Mouse (Mus musculus): ENCODE results near the gene Amacr. TPM values are rescaled to one million over a fixed set of nuclear protein-coding genes. Genes with fewer than 3 reads are reported as not detected.

The Amacr gene
- 3.1 and 5.6 TPM in 2 replicates for polyA plus RNA-seq (2012; rRNA removed)

DNA sequence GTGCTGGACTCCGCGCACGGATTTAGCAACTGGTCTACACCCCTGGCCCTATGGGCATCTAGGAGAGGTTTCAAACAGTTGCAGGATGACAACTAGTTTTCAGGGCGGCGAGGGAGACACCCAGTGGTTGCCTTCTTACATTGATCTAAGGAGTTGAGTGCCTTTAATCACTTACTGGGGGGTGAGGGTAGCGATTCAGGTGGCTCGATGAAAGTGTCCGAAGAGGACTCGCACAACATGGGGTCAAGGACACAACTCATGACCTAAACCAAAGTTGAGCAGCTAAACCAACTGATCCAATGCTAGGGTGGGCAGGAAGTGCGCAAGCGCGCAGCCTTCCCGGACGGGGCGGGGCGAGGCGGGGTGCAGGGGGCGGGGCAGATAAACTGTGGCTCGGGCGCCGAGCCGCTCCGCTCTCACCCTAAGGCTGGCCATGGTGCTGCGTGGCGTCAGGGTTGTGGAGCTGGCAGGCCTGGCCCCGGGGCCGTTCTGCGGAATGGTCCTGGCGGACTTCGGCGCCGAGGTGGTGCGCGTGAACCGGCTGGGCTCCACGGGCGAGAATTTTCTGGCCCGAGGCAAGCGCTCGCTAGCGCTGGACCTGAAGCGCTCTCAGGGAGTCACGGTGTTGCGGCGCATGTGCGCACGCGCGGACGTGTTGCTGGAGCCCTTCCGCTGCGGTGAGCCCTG lies at the start of gene Amacr:
Gene Amacr, plus strand, starts transcription at position 380 of the 687 bp plus-strand sequence.
- peak; percentile 84 for DNase-seq
- Histone ChIP-seq H3K27me3 (ENCODE audit: control insufficient read depth, insufficient read depth, low read length) (no peaks in the 10 kb centered on the region), H3K4me3 (ENCODE audit: control insufficient read depth, insufficient read depth, low read length) (peak within 1 kb of the TSS; percentile 56), H3K4me1 (replicated peaks; ENCODE audit: control insufficient read depth, insufficient read depth, low read length) (no peaks in the 10 kb centered on the region; the same call in 1 of the 2 replicates), H3K36me3 (ENCODE audit: control insufficient read depth, insufficient read depth, low read length) (no peaks in the 10 kb centered on the region), H3K27ac (ENCODE audit: control insufficient read depth, insufficient read depth, low read length) (no peak within 1 kb of the TSS)
- TF ChIP-seq POLR2A (IDR thresholded peaks at IDR 0.05; ENCODE audit: control insufficient read depth, extremely low read depth, insufficient read depth, low read length, poor library complexity): peak; percentile 49; the same call in 1 of the 2 replicates
- 0 out of 2 replicates have a peak, but pooled peaks have one; percentile 44 for TF ChIP-seq CTCF (IDR thresholded peaks at IDR 0.05; ENCODE audit: borderline replicate concordance, control insufficient read depth, extremely low read depth, insufficient read depth, low read length, poor library complexity)
- WGBS: under 1% methylated on average over 52 of the region's 52 CpGs

- TF ChIP-seq CTCF (IDR thresholded peaks at IDR 0.05; ENCODE audit: borderline replicate concordance, control insufficient read depth, extremely low read depth, insufficient read depth, low read length, poor library complexity): no peak
- no peak for TF ChIP-seq POLR2A (IDR thresholded peaks at IDR 0.05; ENCODE audit: control insufficient read depth, extremely low read depth, insufficient read depth, low read length, poor library complexity)
- H3K4me1 ChIP-seq (replicated peaks; ENCODE audit: control insufficient read depth, insufficient read depth, low read length): no peaks in the 10 kb centered on the region
- no peak overlapping the region for H3K27ac ChIP-seq (ENCODE audit: control insufficient read depth, insufficient read depth, low read length)
- no peak overlapping the region for H3K4me3 ChIP-seq (ENCODE audit: control insufficient read depth, insufficient read depth, low read length)
- 9% methylated on average over 1 of the region's 1 CpGs for WGBS
- H3K36me3 ChIP-seq (ENCODE audit: control insufficient read depth, insufficient read depth, low read length): no peaks in the 10 kb centered on the region
- no peak for DNase-seq
- no peaks in the 10 kb centered on the region for H3K27me3 ChIP-seq (ENCODE audit: control insufficient read depth, insufficient read depth, low read length)
Measured at GRCm38 (mm10) chr15:10933930-10934329, 47.6 kb upstream of the Amacr start.

DNA sequence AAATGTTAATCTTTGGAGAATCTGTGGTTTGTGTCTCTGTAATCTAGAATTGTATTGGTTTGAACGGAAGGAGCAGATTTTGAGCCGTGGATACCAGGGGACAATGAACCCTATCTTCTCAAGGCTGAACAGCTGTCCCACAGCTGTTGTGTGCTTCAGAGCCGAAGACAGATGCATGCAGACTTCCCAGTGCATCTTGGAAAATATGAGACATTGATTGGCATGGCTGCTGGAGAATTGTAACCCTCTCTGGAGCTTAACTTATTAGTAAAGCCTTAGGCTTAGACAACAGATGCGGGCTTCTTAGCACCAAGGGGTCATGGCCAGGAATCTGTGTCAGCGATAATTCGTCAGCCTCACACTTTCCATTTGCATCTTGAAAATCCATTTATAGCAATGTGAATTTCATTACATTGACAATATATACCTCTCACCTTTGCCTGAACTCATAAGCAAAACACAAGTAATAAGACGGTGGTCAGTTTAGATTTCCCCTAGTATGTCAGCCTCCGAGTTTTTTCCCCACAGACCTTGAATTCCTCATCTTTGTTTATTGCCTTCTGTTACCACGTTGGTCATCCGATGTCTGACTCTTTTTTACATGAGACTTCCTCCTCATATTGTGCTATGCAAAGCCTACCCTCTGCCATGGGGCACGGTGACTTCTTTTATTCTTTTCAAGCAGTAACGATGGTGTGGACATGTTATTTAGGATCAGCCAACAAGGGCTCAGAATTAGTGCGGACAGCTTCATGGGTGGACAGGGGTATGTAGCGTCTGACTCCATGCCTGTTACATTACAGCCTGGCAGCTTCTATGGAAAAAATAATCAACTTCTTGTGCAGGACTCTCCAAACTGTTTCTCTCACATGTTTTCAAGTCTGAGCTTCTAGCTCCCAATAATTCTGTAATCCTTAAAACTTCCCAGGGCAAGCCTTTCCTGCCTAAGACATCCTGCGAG lies 41.1 kb upstream of the Amacr start:
- DNase-seq: no peak
- H3K4me3 ChIP-seq (ENCODE audit: control insufficient read depth, insufficient read depth, low read length): no peak overlapping the region
- no peaks in the 10 kb centered on the region for H3K27me3 ChIP-seq (ENCODE audit: control insufficient read depth, insufficient read depth, low read length)
- H3K36me3 ChIP-seq (ENCODE audit: control insufficient read depth, insufficient read depth, low read length): no peaks in the 10 kb centered on the region
- 90% methylated on average over 15 of the region's 15 CpGs for WGBS
- H3K27ac ChIP-seq (ENCODE audit: control insufficient read depth, insufficient read depth, low read length): no peak overlapping the region
- no peak for TF ChIP-seq POLR2A (IDR thresholded peaks at IDR 0.05; ENCODE audit: control insufficient read depth, extremely low read depth, insufficient read depth, low read length, poor library complexity)
- no peaks in the 10 kb centered on the region for H3K4me1 ChIP-seq (replicated peaks; ENCODE audit: control insufficient read depth, insufficient read depth, low read length)

GRCm38 (mm10) chr15:10941901-10942300 lies 39.7 kb upstream of the Amacr start:
- 92% methylated on average over 6 of the region's 6 CpGs for WGBS
- no peak overlapping the region for H3K27ac ChIP-seq (ENCODE audit: control insufficient read depth, insufficient read depth, low read length)

DNA sequence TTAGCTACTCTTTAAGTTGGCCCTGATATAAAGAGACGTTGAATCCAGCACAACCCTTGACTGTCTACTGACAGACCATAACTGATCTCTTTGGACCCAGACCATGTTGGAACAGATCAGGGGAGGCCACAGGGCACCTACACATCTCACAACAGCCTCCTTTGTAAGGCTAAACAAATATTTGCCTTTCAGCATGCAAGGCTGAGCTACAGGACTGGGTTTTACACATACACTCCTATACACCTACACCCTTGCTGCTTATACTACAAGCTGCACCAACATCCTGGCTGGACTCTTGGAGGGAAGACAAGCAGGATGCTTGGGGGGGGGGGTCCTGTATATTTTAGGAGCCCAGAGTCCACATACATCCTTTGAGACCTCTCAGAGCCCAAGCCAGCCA lies 33.7 kb upstream of the Amacr start:
- no peak for TF ChIP-seq POLR2A (IDR thresholded peaks at IDR 0.05; ENCODE audit: control insufficient read depth, extremely low read depth, insufficient read depth, low read length, poor library complexity)
- no peak for TF ChIP-seq CTCF (IDR thresholded peaks at IDR 0.05; ENCODE audit: borderline replicate concordance, control insufficient read depth, extremely low read depth, insufficient read depth, low read length, poor library complexity)
- H3K36me3 ChIP-seq (ENCODE audit: control insufficient read depth, insufficient read depth, low read length): no peaks in the 10 kb centered on the region
- no peak overlapping the region for H3K4me3 ChIP-seq (ENCODE audit: control insufficient read depth, insufficient read depth, low read length)
- 91% methylated on average over 1 of the region's 1 CpGs for WGBS
- H3K4me1 ChIP-seq (replicated peaks; ENCODE audit: control insufficient read depth, insufficient read depth, low read length): no peaks in the 10 kb centered on the region
- H3K27ac ChIP-seq (ENCODE audit: control insufficient read depth, insufficient read depth, low read length): no peak overlapping the region
- H3K27me3 ChIP-seq (ENCODE audit: control insufficient read depth, insufficient read depth, low read length): no peaks in the 10 kb centered on the region
- DNase-seq: no peak

More at GRCm38 (mm10) chr15:10941901-10942300, 39.7 kb upstream of the Amacr start:
- Histone ChIP-seq H3K4me3 (ENCODE audit: control insufficient read depth, insufficient read depth, low read length) (no peak overlapping the region), H3K4me1 (replicated peaks; ENCODE audit: control insufficient read depth, insufficient read depth, low read length) (no peaks in the 10 kb centered on the region), H3K27me3 (ENCODE audit: control insufficient read depth, insufficient read depth, low read length) (no peaks in the 10 kb centered on the region), H3K36me3 (ENCODE audit: control insufficient read depth, insufficient read depth, low read length) (no peaks in the 10 kb centered on the region)
- TF ChIP-seq CTCF (IDR thresholded peaks at IDR 0.05; ENCODE audit: borderline replicate concordance, control insufficient read depth, extremely low read depth, insufficient read depth, low read length, poor library complexity) (no peak), POLR2A (IDR thresholded peaks at IDR 0.05; ENCODE audit: control insufficient read depth, extremely low read depth, insufficient read depth, low read length, poor library complexity) (no peak)
- no peak for DNase-seq

DNA sequence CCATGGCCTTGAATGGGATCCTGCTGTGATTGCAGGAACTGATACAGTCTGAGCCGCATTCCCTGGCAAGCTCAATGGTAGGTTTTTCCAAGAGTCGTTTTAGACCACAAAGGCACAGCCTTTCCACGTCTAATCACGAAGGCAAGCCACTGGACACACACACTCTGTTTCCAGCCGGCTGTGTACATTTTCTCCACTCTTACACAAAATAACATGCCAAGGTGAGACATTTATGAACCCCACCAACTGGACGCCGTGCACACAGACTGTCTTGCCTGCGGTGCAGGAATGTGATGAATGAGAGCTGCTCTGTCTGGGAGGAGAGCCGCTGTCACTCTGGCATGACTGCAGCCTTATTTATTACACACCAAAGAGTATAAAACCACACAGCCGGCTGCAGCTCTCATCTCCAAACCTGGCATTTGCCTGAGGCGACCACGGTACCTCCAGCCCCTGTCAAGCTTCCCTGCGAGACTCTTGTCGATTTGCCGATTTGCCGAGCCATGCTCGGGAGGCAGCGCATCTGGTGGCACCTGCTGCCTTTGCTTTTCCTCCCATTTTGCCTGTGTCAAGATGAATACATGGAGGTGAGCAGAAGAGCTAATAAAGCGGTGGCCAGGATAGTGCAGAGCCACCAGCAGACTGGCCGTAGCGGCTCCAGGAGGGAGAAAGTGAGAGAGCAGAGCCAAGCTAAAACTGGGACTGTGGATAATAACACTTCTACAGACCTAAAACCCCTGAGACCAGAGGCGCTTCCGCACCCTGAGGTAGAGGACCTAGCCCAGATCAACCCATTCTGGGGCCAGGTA lies 29.4 kb upstream of the Amacr start, which contains the start of gene C1qtnf3:
Gene C1qtnf3, plus strand, starts transcription at position 382 of the 809 bp plus-strand sequence.
- DNase-seq: no peak
- 49% methylated on average over 23 of the region's 23 CpGs for WGBS

More for the DNA sequence above, 29.4 kb upstream of the Amacr start, which contains the start of gene C1qtnf3:
- H3K4me3 ChIP-seq (ENCODE audit: control insufficient read depth, insufficient read depth, low read length): no peak within 1 kb of the TSS
- H3K4me1 ChIP-seq (replicated peaks; ENCODE audit: control insufficient read depth, insufficient read depth, low read length): no peaks in the 10 kb centered on the region
- H3K27ac ChIP-seq (ENCODE audit: control insufficient read depth, insufficient read depth, low read length): no peak within 1 kb of the TSS
- no peaks in the 10 kb centered on the region for H3K36me3 ChIP-seq (ENCODE audit: control insufficient read depth, insufficient read depth, low read length)
- no peaks in the 10 kb centered on the region for H3K27me3 ChIP-seq (ENCODE audit: control insufficient read depth, insufficient read depth, low read length)
- TF ChIP-seq POLR2A (IDR thresholded peaks at IDR 0.05; ENCODE audit: control insufficient read depth, extremely low read depth, insufficient read depth, low read length, poor library complexity): no peak
- no peak for TF ChIP-seq CTCF (IDR thresholded peaks at IDR 0.05; ENCODE audit: borderline replicate concordance, control insufficient read depth, extremely low read depth, insufficient read depth, low read length, poor library complexity)

All from thymus, adult 2 months (tissue).